Mouse (Mus musculus): ENCODE results near the gene Trpv2. TPM values are rescaled to one million over a fixed set of nuclear protein-coding genes. Genes with fewer than 3 reads are reported as not detected.

Trpv2 gene
- 27.0 TPM for polyA plus RNA-seq (2015; fragmentation: Illumina TruSeq; extraction: RNeasy Lipid Tissue Mini Kit (QIAGEN cat#74804); ENCODE audit: insufficient read depth, low replicate concordance)

GRCm38 (mm10) chr11:62573959-62574702, at the start of gene Trpv2:
Trpv2 (plus strand) TSS chr11:62574486.

GRCm38 (mm10) chr11:62539089-62539890, 35.0 kb upstream of the Trpv2 start, which contains the start of gene Cenpv:
Cenpv (minus strand) TSS chr11:62539261.

GRCm38 (mm10) chr11:62550727-62551225, 23.5 kb upstream of the Trpv2 start, which contains the start of gene Ubb:
Ubb (plus strand) TSS chr11:62551171.

GRCm38 (mm10) chr11:62647661-62648590, 73.6 kb downstream of the Trpv2 start, which contains the start of gene Lrrc75a:
Lrrc75a (minus strand) TSS chr11:62648523.

GRCm38 (mm10) chr11:62648591-62649391, 74.5 kb downstream of the Trpv2 start, which contains the start of gene Mmgt2:
Mmgt2 (plus strand) TSS chr11:62648664.

Other genes starting within 250 kb of the Trpv2 start
- gene Pigl, start 116.0 kb upstream of the Trpv2 start, polyA plus RNA-seq (2015; fragmentation: Illumina TruSeq; extraction: RNeasy Lipid Tissue Mini Kit (QIAGEN cat#74804); ENCODE audit: insufficient read depth, low replicate concordance), result 9.8 TPM
- gene Ncor1, start 115.9 kb upstream of the Trpv2 start, polyA plus RNA-seq (2015; fragmentation: Illumina TruSeq; extraction: RNeasy Lipid Tissue Mini Kit (QIAGEN cat#74804); ENCODE audit: insufficient read depth, low replicate concordance), result 202 TPM
- gene Cenpv, start 35.2 kb upstream of the Trpv2 start, polyA plus RNA-seq (2015; fragmentation: Illumina TruSeq; extraction: RNeasy Lipid Tissue Mini Kit (QIAGEN cat#74804); ENCODE audit: insufficient read depth, low replicate concordance), result 12.0 TPM
- gene Ubb, start 23.3 kb upstream of the Trpv2 start, polyA plus RNA-seq (2015; fragmentation: Illumina TruSeq; extraction: RNeasy Lipid Tissue Mini Kit (QIAGEN cat#74804); ENCODE audit: insufficient read depth, low replicate concordance), result 647 TPM
- gene Lrrc75a, start 74.0 kb downstream of the Trpv2 start, polyA plus RNA-seq (2015; fragmentation: Illumina TruSeq; extraction: RNeasy Lipid Tissue Mini Kit (QIAGEN cat#74804); ENCODE audit: insufficient read depth, low replicate concordance), result 7.7 TPM
- gene Mmgt2, start 74.2 kb downstream of the Trpv2 start, polyA plus RNA-seq (2015; fragmentation: Illumina TruSeq; extraction: RNeasy Lipid Tissue Mini Kit (QIAGEN cat#74804); ENCODE audit: insufficient read depth, low replicate concordance), result 23.9 TPM
- gene Zfp287, start 157.4 kb downstream of the Trpv2 start, polyA plus RNA-seq (2015; fragmentation: Illumina TruSeq; extraction: RNeasy Lipid Tissue Mini Kit (QIAGEN cat#74804); ENCODE audit: insufficient read depth, low replicate concordance), result 12.7 TPM
- not detected for gene Gm10428, start 178.6 kb downstream of the Trpv2 start, polyA plus RNA-seq (2015; fragmentation: Illumina TruSeq; extraction: RNeasy Lipid Tissue Mini Kit (QIAGEN cat#74804); ENCODE audit: insufficient read depth, low replicate concordance)
- gene Zfp286, start 215.0 kb downstream of the Trpv2 start, polyA plus RNA-seq (2015; fragmentation: Illumina TruSeq; extraction: RNeasy Lipid Tissue Mini Kit (QIAGEN cat#74804); ENCODE audit: insufficient read depth, low replicate concordance), result 2.6 TPM
- gene Trim16, start 245.7 kb downstream of the Trpv2 start, polyA plus RNA-seq (2015; fragmentation: Illumina TruSeq; extraction: RNeasy Lipid Tissue Mini Kit (QIAGEN cat#74804); ENCODE audit: insufficient read depth, low replicate concordance), result 1.1 TPM

Data from spleen, adult 10 weeks (tissue).